Mouse (Mus musculus) R1 (cell line): ENCODE results near the gene Izumo1.

ENCODE experiments used
- DNase-seq: peaks from one replicate; pipeline ENCODE4 v3.0.0-alpha.2; 2018; ENCODE audit warnings: low read depth, low spot score

Gene Izumo1

GRCm38 (mm10) chr7:45621443-45621842 lies at the start of gene Izumo1:
Izumo1 (plus strand) TSS chr7:45621811.
- peak; percentile 92 for DNase-seq

- peak; percentile 82 for DNase-seq
These were observed 49.6 kb upstream of the Izumo1 start for GRCm38 (mm10) chr7:45571966-45572365.

GRCm38 (mm10) chr7:45573954-45574353 lies 47.7 kb upstream of the Izumo1 start:
- no peak for DNase-seq

GRCm38 (mm10) chr7:45574472-45575379 lies 46.9 kb upstream of the Izumo1 start:
- DNase-seq: no peak

- DNase-seq: no peak
These were observed 35.7 kb upstream of the Izumo1 start for GRCm38 (mm10) chr7:45585923-45586322.

DNA sequence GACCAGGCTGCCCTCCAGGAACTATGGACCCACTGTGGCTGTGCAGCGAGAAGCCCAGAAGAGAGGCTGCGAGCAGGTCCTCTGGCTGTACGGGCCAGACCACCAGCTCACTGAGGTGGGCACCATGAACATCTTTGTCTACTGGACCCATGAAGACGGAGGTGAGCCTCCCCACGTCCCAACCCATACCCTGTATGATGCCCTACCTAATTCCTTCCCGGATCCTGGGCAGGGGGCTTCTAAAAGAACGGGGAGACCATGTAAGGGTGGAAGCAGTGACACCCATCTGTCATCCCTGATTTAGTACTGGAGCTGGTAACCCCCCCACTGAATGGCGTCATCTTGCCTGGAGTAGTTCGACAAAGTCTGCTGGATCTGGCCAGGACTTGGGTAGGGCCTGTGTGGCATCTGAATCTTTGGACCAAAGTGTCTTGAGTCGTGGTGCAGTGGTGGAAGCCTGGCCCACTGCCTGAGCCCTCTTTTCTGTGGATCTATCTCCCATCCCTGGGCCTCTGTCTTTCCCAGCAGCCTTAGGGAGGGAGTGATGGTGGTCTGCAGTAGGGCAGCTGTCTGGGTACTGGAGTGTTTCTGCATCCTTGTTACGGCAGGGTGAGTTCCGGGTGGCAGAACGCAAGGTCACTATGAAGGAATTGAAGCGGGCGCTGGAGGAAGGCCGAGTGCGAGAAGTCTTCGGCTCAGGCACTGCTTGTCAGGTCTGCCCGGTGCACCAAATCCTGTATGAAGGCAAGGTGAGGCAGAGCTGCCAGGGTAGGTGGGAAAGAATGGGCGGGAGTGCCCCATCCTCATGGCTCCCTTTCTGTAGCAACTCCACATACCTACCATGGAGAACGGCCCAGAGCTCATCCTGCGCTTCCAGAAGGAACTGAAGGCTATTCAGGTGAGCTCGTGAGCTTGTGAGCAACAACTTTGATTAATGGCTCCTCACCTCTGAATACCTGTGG lies 33.7 kb upstream of the Izumo1 start:
- no peak for DNase-seq

GRCm38 (mm10) chr7:45589173-45589572 lies 32.4 kb upstream of the Izumo1 start:
- DNase-seq: peak; percentile 94

DNA sequence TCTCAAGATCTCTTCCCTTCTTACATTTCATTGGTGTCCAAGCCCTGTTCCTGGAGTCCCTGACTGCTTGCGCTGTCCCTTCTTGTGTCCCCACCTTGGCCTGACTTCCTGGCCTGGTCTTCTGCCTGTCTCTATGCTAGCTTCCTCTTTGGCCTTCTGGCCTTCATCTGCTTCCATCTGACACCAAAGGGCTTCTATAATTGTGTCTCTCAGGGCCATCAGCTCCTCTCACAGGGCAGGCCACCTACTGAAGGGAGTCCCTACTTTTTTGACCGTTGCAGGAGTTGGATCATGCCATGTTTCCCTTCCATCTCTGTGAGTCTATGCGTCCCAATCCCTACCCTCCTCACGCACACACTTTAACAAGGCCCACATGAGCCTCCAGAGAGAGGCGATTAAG lies 31.7 kb upstream of the Izumo1 start:
- DNase-seq: no peak

GRCm38 (mm10) chr7:45590874-45591273 lies 30.7 kb upstream of the Izumo1 start:
- DNase-seq: peak; percentile 57

DNA sequence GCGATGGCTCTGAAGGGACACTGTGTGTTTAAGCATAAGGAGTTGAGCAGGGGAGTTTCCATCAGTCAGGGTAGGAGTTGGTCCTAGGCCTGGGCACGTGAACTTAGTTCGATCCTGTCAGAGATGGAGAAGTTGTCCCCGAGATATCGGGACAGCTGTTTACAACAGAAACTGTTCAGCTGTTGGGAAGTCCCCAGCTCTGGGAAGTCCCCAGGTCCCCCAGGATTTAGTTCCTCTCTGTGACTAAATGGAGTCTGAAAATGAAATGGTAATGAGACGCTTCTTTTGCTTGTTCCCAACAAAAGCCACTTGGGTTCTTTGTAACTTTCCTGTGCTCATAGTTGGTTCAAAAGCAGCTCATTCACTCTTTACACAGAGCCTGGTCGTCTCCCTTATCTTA lies 29.7 kb upstream of the Izumo1 start:
- DNase-seq: no peak

GRCm38 (mm10) chr7:45593118-45593815 lies 28.3 kb upstream of the Izumo1 start:
- peak; percentile 84 for DNase-seq

- peak; percentile 86 for DNase-seq
These were observed 26.4 kb upstream of the Izumo1 start for GRCm38 (mm10) chr7:45595176-45595575.

DNA sequence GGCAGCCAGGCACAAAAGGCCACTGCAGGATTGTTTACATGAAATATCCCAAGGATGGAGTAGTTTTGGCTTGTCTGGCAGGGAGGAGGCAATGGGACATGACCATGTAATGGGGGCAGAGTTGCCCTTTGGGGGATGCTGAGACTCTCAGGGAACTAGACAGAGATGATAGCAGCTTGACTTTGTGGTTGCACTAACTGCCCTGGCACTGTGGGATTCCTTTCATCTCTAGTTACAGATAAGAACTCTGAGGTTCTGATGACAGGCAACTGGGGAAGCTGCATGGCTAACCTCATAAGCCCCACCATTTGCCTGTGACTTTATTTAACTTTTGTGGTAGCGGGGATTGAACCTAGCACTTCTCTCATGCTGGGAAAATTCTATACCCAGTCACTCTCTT lies 25.5 kb upstream of the Izumo1 start:
- no peak for DNase-seq

DNA sequence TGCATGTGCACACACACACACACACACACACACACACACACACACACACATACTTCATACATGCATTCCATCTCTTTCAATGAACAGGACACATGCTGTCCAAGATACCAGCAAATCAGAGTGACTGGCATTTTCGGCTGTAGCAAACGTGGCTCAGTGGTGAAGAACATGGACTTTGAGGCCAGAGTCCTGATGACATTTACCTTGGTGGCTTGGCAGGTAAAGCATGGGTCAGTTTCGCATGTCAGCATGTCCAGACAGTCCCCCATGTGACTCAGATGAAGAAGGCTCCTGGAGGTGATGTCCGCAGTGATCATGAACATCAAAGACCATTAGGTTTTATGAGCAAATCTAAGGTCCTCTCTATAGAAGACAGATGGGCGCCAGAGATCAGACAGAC lies 24.6 kb upstream of the Izumo1 start:
- DNase-seq: no peak

DNA sequence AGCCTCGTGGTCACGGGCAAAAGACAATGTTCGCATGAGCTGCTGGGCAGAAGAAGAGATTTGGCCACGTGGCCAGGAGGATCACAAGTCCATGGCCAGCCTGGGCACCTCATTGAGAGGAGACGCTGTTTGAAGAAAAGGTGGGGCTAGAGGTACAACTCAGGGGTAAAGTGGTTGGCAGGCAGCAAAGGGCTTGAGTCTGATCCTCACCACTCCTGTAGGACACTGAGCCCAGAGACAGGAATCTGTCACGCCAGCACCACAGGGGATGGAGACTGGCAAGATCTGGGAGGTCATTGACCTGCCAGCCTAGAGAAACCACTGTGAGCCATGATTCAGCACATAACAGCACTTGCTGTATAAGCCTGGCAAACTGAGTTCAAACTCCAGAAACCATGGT lies 24.1 kb upstream of the Izumo1 start:
- no peak for DNase-seq

GRCm38 (mm10) chr7:45598960-45599879 lies 22.4 kb upstream of the Izumo1 start:
- no peak for DNase-seq

DNA sequence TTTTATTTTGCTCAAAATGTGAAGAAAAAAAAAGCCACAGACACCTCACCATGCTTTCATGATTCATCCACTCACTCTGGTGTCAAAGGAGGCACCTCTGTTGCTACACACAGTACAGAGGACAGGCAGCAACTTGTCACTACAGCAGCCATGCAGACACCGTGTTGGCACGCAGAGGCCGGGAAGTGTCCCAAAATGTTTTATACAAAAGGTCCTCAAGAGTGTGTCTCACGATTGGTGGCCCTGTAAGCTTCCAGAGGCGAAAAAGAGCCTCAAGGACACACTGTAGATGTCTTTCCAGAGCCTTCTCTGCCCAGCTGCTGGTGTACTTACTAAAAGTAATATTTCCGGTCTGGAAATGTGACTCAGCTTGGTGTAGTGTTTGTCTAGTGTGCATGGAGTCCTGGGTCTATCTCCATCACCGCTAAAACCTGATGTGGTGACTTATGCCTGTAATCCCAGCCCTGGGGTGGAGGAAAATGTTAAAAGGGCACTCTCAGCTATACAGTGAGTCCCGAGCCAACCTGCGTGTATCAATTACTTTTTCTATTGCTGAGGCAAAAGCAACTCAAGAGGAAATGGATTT lies 15.8 kb upstream of the Izumo1 start:
- DNase-seq: no peak

DNA sequence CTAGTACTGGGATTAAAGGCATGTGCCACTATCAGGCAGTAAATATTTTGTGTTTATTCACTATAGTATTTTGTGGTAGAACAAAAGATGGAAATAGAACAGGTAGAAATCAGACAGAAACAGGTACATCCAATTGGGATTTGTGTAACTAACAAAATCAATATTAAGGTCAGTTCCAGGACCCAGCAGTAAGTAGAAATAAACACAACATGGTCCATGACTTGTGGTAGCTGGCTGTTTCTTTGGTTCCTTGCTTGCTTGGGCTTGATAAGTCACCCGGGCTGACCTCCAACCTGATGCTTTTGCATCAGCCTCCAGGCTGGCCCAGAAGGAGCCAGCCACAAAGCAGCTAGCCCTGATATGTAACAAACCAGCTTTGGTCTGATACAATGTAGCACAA lies 12.1 kb upstream of the Izumo1 start:
- DNase-seq: no peak

DNA sequence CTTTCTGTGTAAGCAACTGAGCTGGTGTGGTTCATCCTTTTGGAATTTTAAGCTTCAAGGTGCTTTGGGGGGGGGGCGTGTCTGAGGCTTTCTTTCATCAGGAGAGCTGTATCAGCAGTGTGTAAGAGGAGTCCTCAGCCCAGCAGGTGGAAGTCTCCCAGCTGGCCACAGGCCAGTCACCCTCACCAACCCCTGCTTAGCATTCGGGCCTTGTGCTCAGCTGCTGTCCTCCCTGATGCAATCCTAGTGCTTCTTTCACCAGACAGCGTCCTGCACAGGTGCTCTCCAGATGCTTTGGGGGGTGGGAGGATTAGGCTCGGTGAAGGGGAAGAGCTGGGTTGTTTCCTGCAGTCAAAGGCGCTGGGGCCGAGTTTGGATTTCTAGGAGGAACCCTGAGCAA lies 5.3 kb upstream of the Izumo1 start:
- DNase-seq: no peak

GRCm38 (mm10) chr7:45617042-45617695 lies 4.4 kb upstream of the Izumo1 start, which contains the start of gene Fut1:
Fut1 (plus strand) TSS chr7:45617289.
- DNase-seq: no peak
